In genomic region chr11:59839459-59840126, GRCm38 (mm10) we compare ENCODE assay signal across 8 mouse cellular contexts. TPM values are rescaled to one million over a fixed set of nuclear protein-coding genes. Genes with fewer than 3 reads are reported as not detected.
DNase-seq lines count a peak whose midpoint lies in the region; ATAC-seq and TF ChIP-seq lines count a peak whose summit lies in the region.

TSS of gene Cops3 (minus strand) at chr11:59839838.

- peaks cover 15% of the 10 kb centered on the region for H3K4me1 ChIP-seq in hindbrain, postnatal 0 days (ENCODE audit: insufficient read depth, low read length)

- ATAC-seq in common myeloid progenitor, adult 5-6 weeks (replicated peaks; ENCODE audit: low read depth, poor library complexity, severe bottlenecking) = peak; percentile 87
- ATAC-seq in hindbrain, postnatal 0 days = peak; percentile 97
- ATAC-seq in megakaryocyte, adult 5-6 weeks (ENCODE audit: poor library complexity, severe bottlenecking) = peak; percentile 90

- H3K27me3 ChIP-seq in hindbrain, postnatal 0 days (ENCODE audit: insufficient read depth, low read length) = no peaks in the 10 kb centered on the region

- no peaks in the 10 kb centered on the region for H3K9me3 ChIP-seq in hindbrain, postnatal 0 days (ENCODE audit: low read length)

- no peak for TF ChIP-seq CTCF in gastrocnemius, adult 2 months (IDR thresholded peaks at IDR 0.05)
- TF ChIP-seq CTCF in hindbrain, postnatal 0 days (IDR thresholded peaks at IDR 0.05; ENCODE audit: low read depth) = no peak
- TF ChIP-seq CTCF in left cerebral cortex, adult 2 months (IDR thresholded peaks at IDR 0.05) = no peak

- WGBS in hindbrain, postnatal 0 days = 1% methylated on average over 43 of the region's 43 CpGs

- H3K4me3 ChIP-seq in gastrocnemius, adult 2 months = peak within 1 kb of the TSS; percentile 81
- H3K4me3 ChIP-seq in hindbrain, postnatal 0 days (ENCODE audit: low read length) = peak within 1 kb of the TSS; percentile 99
- peak within 1 kb of the TSS; percentile 99 for H3K4me3 ChIP-seq in left cerebral cortex, adult 2 months

- DNase-seq in ZHBTc4 (ENCODE audit: low read depth, low spot score) = peak; percentile 99
- DNase-seq in gastrocnemius, adult 2 months = peak; percentile 97
- peak; percentile 98 for DNase-seq in hindbrain, postnatal 0 days (ENCODE audit: low spot score)
- DNase-seq in left cerebral cortex, adult 2 months (ENCODE audit: extremely low spot score in 1 of 2, low spot score in 2 of 2) = peak; percentile 89 to 95
- peak; percentile 93 to 96 for DNase-seq in right cerebral cortex, adult 2 months (ENCODE audit: low spot score in 2 of 2)
- DNase-seq in urinary bladder, postnatal 14 days (ENCODE audit: low spot score) = peak; percentile 96

- H3K36me3 ChIP-seq in hindbrain, postnatal 0 days (ENCODE audit: insufficient read depth, low read length) = no peaks in the 10 kb centered on the region; the same call in 1 of the 2 replicates

- H3K9ac ChIP-seq in hindbrain, postnatal 0 days (replicated peaks; ENCODE audit: low read length) = peak within 1 kb of the TSS; percentile 96

- peak within 1 kb of the TSS; percentile 98 for H3K27ac ChIP-seq in gastrocnemius, adult 2 months
- peak within 1 kb of the TSS; percentile 99 for H3K27ac ChIP-seq in hindbrain, postnatal 0 days
- H3K27ac ChIP-seq in left cerebral cortex, adult 2 months = peak within 1 kb of the TSS; percentile 99

- peak within 1 kb of the TSS; percentile 59 for H3K4me2 ChIP-seq in hindbrain, postnatal 0 days (ENCODE audit: low read depth, low read length)

- intact Hi-C loops in gastrocnemius, adult 2 months (cut with DNase I) = no loop called here
- intact Hi-C loops in left cerebral cortex, adult 2 months (cut with DNase I) = no loop called here

RNA-seq across cellular contexts. Expression of gene Cops3, which starts in this region (rescaled TPM):
- total RNA-seq in common myeloid progenitor, adult 5-6 weeks (2017) = 202 and 227 TPM in 2 replicates
- total RNA-seq in gastrocnemius, adult 2 months (2021) = 10 to 100 TPM; 84.8 to 89.9 TPM
- 96.0 and 105 TPM in 2 replicates for total RNA-seq in hindbrain, postnatal 0 days (2014; rRNA removed)
- 153 and 158 TPM in 2 replicates for polyA plus RNA-seq in hindbrain, postnatal 0 days (2015; fragmentation: Nextera tagmentation; extraction: Ambion mirVana)
- 10 to 100 TPM; 68.7 to 69.1 TPM for total RNA-seq in left cerebral cortex, adult 2 months (2021)
- 88.2 and 94.6 TPM in 2 replicates for total RNA-seq in megakaryocyte, adult 5-6 weeks (2015)
- 90.2 and 100 TPM in 2 replicates for total RNA-seq in megakaryocyte, adult 5-6 weeks (2017)

Comparison
In these comparisons a context has a peak if more than half of its experiments do, and no peak if none do; other contexts are left out.
1. Peak in every context shown above with its lines: DNase-seq, ATAC-seq, H3K4me3 ChIP-seq and H3K27ac ChIP-seq.